Mouse (Mus musculus) liver, embryonic 13.5 days (tissue): Measurements from ENCODE around the gene Gm19935. TPM values are rescaled to one million over a fixed set of nuclear protein-coding genes. Genes with fewer than 3 reads are reported as not detected.

ENCODE experiments used
- ATAC-seq: fragments of 200-750 bp; cut with Nextera tagmentation; 2 replicates; pipeline ENCODE4 v1.8.0; 2017; ENCODE audit warnings: low read depth, mild to moderate bottlenecking, moderate number of reproducible peaks, moderate library complexity
- DNase-seq: peaks from one replicate; pipeline ENCODE4 v3.0.0; 2022
- H3K27ac ChIP-seq: fragments of 300-500 bp; sonication (generic); 2 replicates; pipeline ENCODE4 v1.5.1; 2015; ENCODE audit warnings: moderate library complexity, mild to moderate bottlenecking, inconsistent platforms
- H3K27me3 ChIP-seq: fragments of 300-500 bp; sonication (generic); 2 replicates; pipeline ENCODE4 v1.6.1; 2015; ENCODE audit warnings: mild to moderate bottlenecking, inconsistent platforms
- H3K36me3 ChIP-seq: fragments of 300-500 bp; sonication (generic); 2 replicates; pipeline ENCODE4 v1.6.1; 2015; ENCODE audit warnings: mild to moderate bottlenecking, inconsistent platforms
- H3K4me1 ChIP-seq: fragments of 300-500 bp; sonication (generic); replicated peaks from 2 replicates; pipeline ENCODE4 v1.6.1; 2015; ENCODE audit warnings: inconsistent platforms
- H3K4me2 ChIP-seq: fragments of 300-500 bp; sonication (generic); 2 replicates; pipeline ENCODE4 v1.6.1; 2015; ENCODE audit warnings: inconsistent platforms, mild to moderate bottlenecking, moderate library complexity
- H3K4me3 ChIP-seq: fragments of 300-500 bp; sonication (generic); replicated peaks from 2 replicates; pipeline ENCODE4 v1.5.1; 2015; ENCODE audit warnings: mild to moderate bottlenecking, inconsistent platforms
- H3K9ac ChIP-seq: fragments of 300-500 bp; sonication (generic); 2 replicates; pipeline ENCODE4 v1.6.1; 2015; ENCODE audit warnings: mild to moderate bottlenecking, inconsistent platforms
- H3K9me3 ChIP-seq: fragments of 300-500 bp; sonication (generic); replicated peaks from 2 replicates; pipeline ENCODE4 v1.6.1; 2016; ENCODE audit warnings: inconsistent platforms
- WGBS: fragments of 180-500 bp; shearing (Covaris S2); methylation state at CpG from one replicate; pipeline ENCODE4 v1.1.7; 2015; ENCODE audit not compliant: insufficient replicate concordance; 5-methylcytosine and 5-hydroxymethylcytosine counted together
- polyA plus RNA-seq: library from polyadenylated mRNA; unstranded; fragments of >200 nt; fragmentation: Nextera tagmentation; extraction: Ambion mirVana; gene quantifications from 2 replicates; pipeline ENCODE4 v1.2.1, GENCODE M21; 2015

Gene Gm19935
- polyA plus RNA-seq, 1 experiment from 2014 or later, result not detected

- H3K4me3 ChIP-seq, result peak overlapping the region; percentile 53
- ATAC-seq (peak; percentile 59), DNase-seq (no peak)
- H3K9ac ChIP-seq, result peak overlapping the region; percentile 66
- H3K27ac ChIP-seq, result no peak overlapping the region
- peak overlapping the region; percentile 77 for H3K4me2 ChIP-seq
- H3K36me3 ChIP-seq, result no peaks in the 10 kb centered on the region
- no peaks in the 10 kb centered on the region for H3K27me3 ChIP-seq
- H3K9me3 ChIP-seq, result no peaks in the 10 kb centered on the region
- H3K4me1 ChIP-seq, result peaks cover 27% of the 10 kb centered on the region
- WGBS, result 10% methylated on average over 11 of the region's 11 CpGs
These were observed 12.0 kb upstream of the Gm19935 start for GRCm38 (mm10) chr8:90828987-90829740.

- H3K4me2 ChIP-seq, result peak within 1 kb of the TSS; percentile 77
- 8% methylated on average over 39 of the region's 39 CpGs for WGBS
- H3K9me3 ChIP-seq, result no peaks in the 10 kb centered on the region
- H3K27ac ChIP-seq, result no peak within 1 kb of the TSS
- H3K27me3 ChIP-seq, result no peaks in the 10 kb centered on the region
- H3K9ac ChIP-seq, result peak within 1 kb of the TSS; percentile 66
- no peaks in the 10 kb centered on the region for H3K36me3 ChIP-seq
- peak; percentile 81 for DNase-seq
- peaks cover 23% of the 10 kb centered on the region for H3K4me1 ChIP-seq
- peak within 1 kb of the TSS; percentile 53 for H3K4me3 ChIP-seq
- ATAC-seq, result peak; percentile 87
These were observed 11.2 kb upstream of the Gm19935 start, which contains the start of gene Chd9 for GRCm38 (mm10) chr8:90828181-90828986. Gene Chd9 (plus strand): TSS chr8:90828352.

- 64% methylated on average over 9 of the region's 9 CpGs for WGBS
- Histone ChIP-seq H3K27me3 (no peaks in the 10 kb centered on the region), H3K36me3 (no peaks in the 10 kb centered on the region), H3K4me2 (peak overlapping the region; percentile 21), H3K4me1 (peaks cover 23% of the 10 kb centered on the region), H3K9me3 (no peaks in the 10 kb centered on the region), H3K4me3 (no peak overlapping the region), H3K9ac (no peak overlapping the region), H3K27ac (no peak overlapping the region)
- DNase-seq, result no peak
- no peak for ATAC-seq
These were observed 8.3 kb upstream of the Gm19935 start for GRCm38 (mm10) chr8:90825459-90825871.

GRCm38 (mm10) chr8:90822443-90822842 is 5.2 kb upstream of the Gm19935 start:
- no peak overlapping the region for H3K4me2 ChIP-seq
- no peaks in the 10 kb centered on the region for H3K27me3 ChIP-seq
- no peaks in the 10 kb centered on the region for H3K9me3 ChIP-seq
- H3K27ac ChIP-seq, result no peak overlapping the region
- 8% methylated on average over 11 of the region's 11 CpGs for WGBS
- H3K9ac ChIP-seq, result no peak overlapping the region
- DNase-seq, result no peak
- H3K4me1 ChIP-seq, result peaks cover 3% of the 10 kb centered on the region; the same call in 1 of the 2 replicates
- no peak for ATAC-seq
- no peak overlapping the region for H3K4me3 ChIP-seq
- H3K36me3 ChIP-seq, result no peaks in the 10 kb centered on the region

DNA sequence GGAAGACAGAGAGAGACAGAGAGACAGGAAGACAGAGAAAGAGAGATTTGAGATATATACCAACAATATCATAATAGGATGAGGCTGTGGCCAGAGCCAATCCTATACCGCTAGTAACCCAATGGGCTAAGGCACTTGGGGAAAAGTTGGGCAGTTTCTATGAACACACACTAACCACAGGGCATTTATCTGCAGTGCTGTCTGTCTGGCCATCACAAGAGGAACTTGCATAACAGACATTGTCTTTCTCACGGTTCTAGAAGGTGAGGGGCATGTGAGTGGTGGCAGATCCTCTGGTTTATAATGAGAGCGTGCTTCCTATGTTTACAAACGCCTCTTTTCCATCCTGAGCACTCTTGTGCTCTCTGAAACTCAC is 3.1 kb upstream of the Gm19935 start:
- no peak overlapping the region for H3K4me3 ChIP-seq
- WGBS, result 28% methylated on average over 4 of the region's 4 CpGs
- no peaks in the 10 kb centered on the region for H3K9me3 ChIP-seq
- H3K4me2 ChIP-seq, result no peak overlapping the region
- H3K36me3 ChIP-seq, result no peaks in the 10 kb centered on the region
- H3K27ac ChIP-seq, result no peak overlapping the region
- no peak for DNase-seq
- no peaks in the 10 kb centered on the region for H3K27me3 ChIP-seq
- no peak for ATAC-seq
- peaks cover 3% of the 10 kb centered on the region; the same call in 1 of the 2 replicates for H3K4me1 ChIP-seq
- no peak overlapping the region for H3K9ac ChIP-seq

- WGBS, result 61% methylated on average over 9 of the region's 9 CpGs
- Histone ChIP-seq H3K4me3 (no peak overlapping the region), H3K4me2 (no peak overlapping the region), H3K36me3 (no peaks in the 10 kb centered on the region), H3K27ac (no peak overlapping the region), H3K9ac (no peak overlapping the region), H3K4me1 (peaks cover 3% of the 10 kb centered on the region; the same call in 1 of the 2 replicates), H3K27me3 (no peaks in the 10 kb centered on the region), H3K9me3 (no peaks in the 10 kb centered on the region)
- ATAC-seq, result no peak
- DNase-seq, result no peak
These were observed 2.5 kb upstream of the Gm19935 start for GRCm38 (mm10) chr8:90819561-90820320.

GRCm38 (mm10) chr8:90816061-90816882 is 921 bp downstream of the Gm19935 start:
- H3K9me3 ChIP-seq, result no peaks in the 10 kb centered on the region
- no peak overlapping the region for H3K27ac ChIP-seq
- no peak overlapping the region for H3K4me2 ChIP-seq
- H3K4me1 ChIP-seq, result no peaks in the 10 kb centered on the region; the same call in 1 of the 2 replicates
- DNase-seq, result no peak
- H3K36me3 ChIP-seq, result no peaks in the 10 kb centered on the region
- WGBS, result 74% methylated on average over 23 of the region's 23 CpGs
- ATAC-seq, result no peak
- H3K9ac ChIP-seq, result no peak overlapping the region
- H3K27me3 ChIP-seq, result no peaks in the 10 kb centered on the region
- no peak overlapping the region for H3K4me3 ChIP-seq

- no peak overlapping the region for H3K9ac ChIP-seq
- H3K36me3 ChIP-seq, result no peaks in the 10 kb centered on the region
- WGBS, result 74% methylated on average over 10 of the region's 10 CpGs
- no peaks in the 10 kb centered on the region for H3K9me3 ChIP-seq
- no peak for DNase-seq
- no peak overlapping the region for H3K4me3 ChIP-seq
- no peaks in the 10 kb centered on the region for H3K27me3 ChIP-seq
- no peak for ATAC-seq
- H3K4me1 ChIP-seq, result no peaks in the 10 kb centered on the region
- no peak overlapping the region for H3K4me2 ChIP-seq
- no peak overlapping the region for H3K27ac ChIP-seq
These were observed 3.4 kb downstream of the Gm19935 start for GRCm38 (mm10) chr8:90813602-90814320.

DNA sequence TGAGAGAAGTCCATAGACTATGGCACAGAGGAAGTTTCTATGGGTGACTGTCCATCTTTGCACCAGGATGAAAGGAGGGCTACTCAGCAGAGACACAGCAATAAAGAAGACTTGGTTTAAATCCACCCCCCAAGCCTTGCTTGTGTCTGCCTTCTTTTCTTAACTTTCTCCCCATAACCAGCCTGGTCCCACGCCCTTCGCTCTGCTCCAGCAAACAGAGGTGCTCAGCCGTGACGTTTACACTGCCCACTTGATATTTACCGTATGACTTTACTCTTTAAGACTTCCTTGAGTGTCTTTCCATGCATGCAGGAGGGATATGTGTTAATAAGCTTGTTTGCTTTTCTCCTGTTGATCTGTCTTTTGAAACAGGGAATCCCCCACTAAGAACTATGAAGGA is 17.7 kb downstream of the Gm19935 start:
- no peaks in the 10 kb centered on the region for H3K27me3 ChIP-seq
- H3K4me2 ChIP-seq, result no peak overlapping the region
- no peak overlapping the region for H3K4me3 ChIP-seq
- no peak overlapping the region for H3K9ac ChIP-seq
- WGBS, result 81% methylated on average over 5 of the region's 5 CpGs
- no peaks in the 10 kb centered on the region for H3K36me3 ChIP-seq
- no peak overlapping the region for H3K27ac ChIP-seq
- H3K4me1 ChIP-seq, result peaks cover 6% of the 10 kb centered on the region; the same call in 1 of the 2 replicates
- no peak for DNase-seq
- no peaks in the 10 kb centered on the region for H3K9me3 ChIP-seq
- no peak for ATAC-seq
